Mouse (Mus musculus): ENCODE results near the gene Fcho2.

- no peak for TF ChIP-seq EP300 (IDR thresholded peaks at IDR 0.05)
- TF ChIP-seq CTCF (IDR thresholded peaks at IDR 0.05), result no peak
Measured at GRCm38 (mm10) chr13:98761771-98762170, 53.5 kb downstream of the Fcho2 start.

All from lung, postnatal 0 days (tissue).